12 mouse cellular contexts compared by ENCODE assay signal in genomic region chr2:164041523-164041922, GRCm38 (mm10).
"Had no signal": no experiment of that assay in that cellular context is flagged by ENCODE, and none has a peak within 500 bp of the region (broad histone marks: within the 10 kb centered on the region; RNA-seq: fewer than 3 reads in every experiment).

No protein-coding gene starts in this region.

- DNase-seq: lung, embryonic 14.5 days; midbrain, embryonic 14.5 days; right cerebral cortex, postnatal 14 days; thymus, adult 2 months; thymus, postnatal 25 days; thymus, postnatal 4 days had no signal

- H3K36me3 ChIP-seq: midbrain, embryonic 10.5 days; midbrain, embryonic 12.5 days; neural tube, embryonic 13.5 days; stomach, embryonic 15.5 days had no signal

- H3K27me3 ChIP-seq: neural tube, embryonic 13.5 days; stomach, embryonic 15.5 days had no signal

- H3K4me3 ChIP-seq: midbrain, embryonic 10.5 days; midbrain, embryonic 12.5 days; neural tube, embryonic 13.5 days; stomach, embryonic 15.5 days had no signal

- H3K9me3 ChIP-seq: midbrain, embryonic 10.5 days; midbrain, embryonic 12.5 days; neural tube, embryonic 13.5 days; stomach, embryonic 15.5 days had no signal

- H3K27ac ChIP-seq: liver, embryonic 14.5 days; midbrain, embryonic 10.5 days; midbrain, embryonic 12.5 days; neural tube, embryonic 13.5 days; stomach, embryonic 15.5 days; stomach, postnatal 0 days had no signal

- H3K9ac ChIP-seq: liver, embryonic 14.5 days; lung, embryonic 14.5 days; midbrain, embryonic 12.5 days; neural tube, embryonic 13.5 days; stomach, embryonic 15.5 days had no signal

- H3K4me1 ChIP-seq: midbrain, embryonic 10.5 days; midbrain, embryonic 12.5 days; neural tube, embryonic 13.5 days; stomach, embryonic 15.5 days had no signal

- H3K4me2 ChIP-seq: lung, embryonic 14.5 days; midbrain, embryonic 12.5 days; neural tube, embryonic 13.5 days; stomach, embryonic 15.5 days had no signal
